Mouse (Mus musculus) forelimb bud, embryonic 11.5 days (tissue): ENCODE data around the gene Helz.
A peak's percentile ranks its signal among the peaks of the same experiment; 100 is the strongest.
"Not testable (repeated sequence)": the region's sequence is repeated elsewhere in the genome, so short reads cannot be mapped to it uniquely, and the experiment has no call there.

Experiments
- DNase-seq: peaks from one replicate; pipeline ENCODE4 v3.0.0-alpha.2; 2012; ENCODE audit warnings: low read depth, low spot score

Helz gene

GRCm38 (mm10) chr11:107548204-107548975, 660 bp downstream of the Helz start:
- no peak for DNase-seq

DNA sequence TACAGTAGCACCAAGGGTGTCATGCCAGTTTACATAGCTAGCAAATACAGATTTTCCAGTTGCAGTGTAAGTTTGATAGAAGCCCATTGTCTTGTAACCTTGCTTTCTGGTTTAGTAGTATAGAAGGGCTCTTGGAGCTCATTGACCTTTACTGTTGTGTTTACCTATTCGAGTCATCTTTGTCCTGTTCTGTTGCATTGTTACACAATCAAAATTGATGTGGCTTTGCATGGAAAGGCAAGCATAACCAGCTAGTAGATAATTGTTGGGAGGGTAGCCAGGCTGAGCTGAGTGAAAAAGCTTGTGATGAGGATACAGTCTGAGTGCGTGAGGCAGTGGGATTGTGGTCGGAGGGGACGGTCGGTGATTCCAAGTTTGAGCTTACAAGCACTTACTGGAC, 12.1 kb downstream of the Helz start:
- no peak for DNase-seq

DNA sequence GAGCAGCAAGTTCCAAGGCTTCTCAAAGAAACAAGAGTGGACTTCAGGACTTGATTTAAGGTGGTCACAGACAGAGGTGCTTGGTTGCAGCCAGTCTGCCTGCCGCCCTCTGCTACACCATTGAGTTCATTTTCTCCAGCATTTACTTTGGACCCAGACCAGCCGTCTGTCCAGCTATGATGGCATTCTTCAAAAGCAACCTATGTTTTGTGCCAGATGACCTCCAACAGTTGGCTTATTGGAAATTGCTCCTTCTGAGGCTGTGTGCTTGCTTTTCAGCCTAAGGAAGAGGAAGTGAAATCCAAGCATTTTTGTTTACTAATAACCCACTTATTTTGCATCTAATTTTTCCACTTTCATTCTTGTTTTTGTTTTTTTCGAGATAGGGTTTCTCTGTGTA, 19.7 kb downstream of the Helz start:
- DNase-seq, result no peak

DNA sequence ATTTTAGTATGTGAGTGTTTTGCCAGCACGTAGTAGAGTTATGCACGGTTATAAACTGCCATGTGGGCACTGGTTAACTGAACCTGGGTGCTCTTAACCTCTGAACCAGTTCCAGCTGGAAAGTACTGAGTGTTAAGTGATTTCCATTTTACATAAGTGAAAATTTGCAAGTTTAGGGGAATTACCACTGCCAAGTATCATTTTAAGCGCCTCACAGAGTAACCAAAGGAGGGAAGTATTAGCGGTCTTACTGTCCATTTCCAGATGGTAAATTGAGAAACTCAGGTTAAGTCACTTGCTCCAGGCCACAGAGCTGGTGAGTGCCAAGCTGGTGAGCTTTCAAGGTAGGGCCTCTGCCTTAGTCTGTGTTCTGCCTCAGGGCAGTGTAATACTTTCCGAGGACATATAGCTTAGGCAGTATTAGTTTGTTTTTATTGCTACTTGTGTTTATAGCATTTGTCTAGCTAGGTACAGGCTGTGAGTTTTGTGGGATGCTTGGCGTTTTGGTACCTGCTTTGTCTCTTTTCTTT, 20.8 kb downstream of the Helz start:
- no peak for DNase-seq

DNA sequence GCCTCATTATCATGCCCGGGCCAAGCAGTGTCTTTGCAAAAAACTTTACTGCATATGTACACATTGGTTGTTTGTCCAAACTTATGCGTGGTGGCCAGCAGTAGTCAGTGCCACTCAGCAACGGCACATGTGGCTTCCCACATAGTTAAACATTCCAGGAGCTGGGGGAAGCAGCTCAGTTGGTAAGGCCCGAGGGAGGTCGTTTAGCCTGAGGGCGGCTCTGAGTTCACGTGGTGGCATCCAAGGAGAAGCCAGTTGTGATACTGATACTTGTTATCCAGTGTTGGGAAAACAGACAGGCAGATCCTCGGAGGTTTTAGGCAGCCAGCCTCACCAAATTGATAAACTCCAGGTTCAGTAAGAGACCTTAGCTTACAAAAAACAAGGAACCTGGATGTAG, 23.2 kb downstream of the Helz start:
- not testable (repeated sequence) for DNase-seq

DNA sequence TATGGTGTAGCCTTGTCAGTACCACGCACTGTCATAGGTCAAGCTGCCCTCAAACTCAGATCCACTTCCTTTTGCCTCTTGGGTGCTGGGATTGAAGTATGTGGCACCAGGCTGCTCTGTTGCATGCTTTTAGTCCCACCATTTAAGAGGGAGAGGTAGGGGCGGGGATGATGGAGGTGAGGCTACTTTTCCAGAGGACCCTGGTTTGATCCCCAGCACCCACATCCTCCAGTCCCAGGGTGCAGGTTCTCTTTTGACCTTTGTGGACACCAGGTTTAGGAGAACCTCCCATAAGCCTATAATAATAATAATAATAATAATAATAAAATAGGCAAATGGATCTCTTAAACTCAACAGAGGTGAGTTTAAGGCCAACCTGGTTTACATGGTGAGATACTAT, 23.6 kb downstream of the Helz start:
- DNase-seq, result no peak

- no peak for DNase-seq
Observed at GRCm38 (mm10) chr11:107572551-107572950, 24.8 kb downstream of the Helz start.

DNA sequence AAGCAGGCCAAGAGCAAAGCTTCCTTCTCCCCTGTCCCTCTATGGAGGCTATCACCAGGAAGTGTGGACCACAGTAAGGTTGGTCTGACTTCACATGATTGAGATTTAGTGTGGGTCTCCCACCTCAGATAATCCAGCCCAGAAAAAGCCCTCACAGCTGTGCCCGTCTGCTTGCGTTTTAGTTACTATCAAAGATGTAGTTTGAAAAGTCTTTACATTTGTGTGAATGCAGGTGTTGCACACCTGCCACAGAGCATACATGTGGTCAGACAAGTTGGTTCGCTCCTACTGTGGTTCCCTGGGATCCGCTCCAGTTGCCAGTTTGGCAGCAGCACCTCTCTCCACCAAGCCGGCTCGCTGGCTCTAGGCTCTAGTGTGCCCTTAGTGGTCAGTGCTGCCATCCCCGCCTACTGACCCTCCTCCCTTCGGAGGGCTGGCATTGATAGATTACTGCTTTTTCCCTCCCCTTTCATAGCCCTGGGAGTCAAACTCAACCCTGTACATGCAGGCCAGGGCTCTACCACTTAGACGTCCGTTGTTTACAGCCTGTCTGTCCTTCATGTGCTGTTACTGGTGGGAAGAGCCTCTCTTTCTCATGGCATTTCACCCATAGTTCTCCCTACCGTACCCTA, 25.4 kb downstream of the Helz start:
- no peak for DNase-seq

DNA sequence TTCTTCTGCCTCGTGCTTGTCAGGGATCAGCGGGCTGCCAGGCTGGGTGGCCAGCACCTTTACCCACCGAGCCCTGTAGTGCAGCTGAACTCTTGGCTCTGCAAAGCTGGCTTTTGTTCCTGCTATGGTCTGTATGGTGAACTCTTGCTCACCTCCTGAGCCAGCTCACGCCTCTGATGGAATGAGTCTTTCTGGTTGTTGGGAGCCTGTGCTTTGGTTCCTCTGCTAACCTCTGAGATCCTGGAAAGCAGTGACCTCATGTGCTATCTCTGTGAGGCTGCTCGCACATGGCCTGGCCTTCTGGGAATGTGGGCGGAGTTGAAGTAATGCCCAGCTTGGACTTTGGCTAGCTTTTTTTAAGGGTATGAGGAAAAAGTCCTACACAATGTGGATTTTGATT, 26.1 kb downstream of the Helz start:
- no peak for DNase-seq

- no peak for DNase-seq
Observed at GRCm38 (mm10) chr11:107574811-107575705, 27.3 kb downstream of the Helz start.

DNA sequence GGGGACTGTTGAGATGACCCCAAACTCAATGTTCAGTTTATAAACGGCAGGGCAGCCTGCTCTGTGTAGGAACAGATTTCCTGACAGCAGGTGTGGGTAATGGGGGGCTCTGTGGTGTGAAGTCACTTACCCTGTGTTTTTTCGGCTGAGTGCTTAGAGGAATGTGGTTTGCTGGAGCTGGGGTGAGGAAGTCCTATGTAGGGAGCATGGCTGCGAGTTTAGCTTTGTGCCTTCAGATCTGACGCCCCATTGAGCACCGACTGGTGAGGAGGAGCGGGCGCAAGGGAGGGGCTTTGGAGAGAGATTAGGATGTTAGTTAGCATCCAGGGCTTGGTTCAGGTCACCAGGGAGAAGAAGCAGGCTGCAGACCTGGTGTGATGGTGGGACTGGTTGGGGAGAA, 28.5 kb downstream of the Helz start:
- DNase-seq, result no peak

- DNase-seq, result no peak
Observed at GRCm38 (mm10) chr11:107577400-107577799, 29.7 kb downstream of the Helz start.

- DNase-seq, result no peak
Observed at GRCm38 (mm10) chr11:107578226-107578625, 30.5 kb downstream of the Helz start.

- no peak for DNase-seq
Observed at GRCm38 (mm10) chr11:107580786-107581185, 33.1 kb downstream of the Helz start.

DNA sequence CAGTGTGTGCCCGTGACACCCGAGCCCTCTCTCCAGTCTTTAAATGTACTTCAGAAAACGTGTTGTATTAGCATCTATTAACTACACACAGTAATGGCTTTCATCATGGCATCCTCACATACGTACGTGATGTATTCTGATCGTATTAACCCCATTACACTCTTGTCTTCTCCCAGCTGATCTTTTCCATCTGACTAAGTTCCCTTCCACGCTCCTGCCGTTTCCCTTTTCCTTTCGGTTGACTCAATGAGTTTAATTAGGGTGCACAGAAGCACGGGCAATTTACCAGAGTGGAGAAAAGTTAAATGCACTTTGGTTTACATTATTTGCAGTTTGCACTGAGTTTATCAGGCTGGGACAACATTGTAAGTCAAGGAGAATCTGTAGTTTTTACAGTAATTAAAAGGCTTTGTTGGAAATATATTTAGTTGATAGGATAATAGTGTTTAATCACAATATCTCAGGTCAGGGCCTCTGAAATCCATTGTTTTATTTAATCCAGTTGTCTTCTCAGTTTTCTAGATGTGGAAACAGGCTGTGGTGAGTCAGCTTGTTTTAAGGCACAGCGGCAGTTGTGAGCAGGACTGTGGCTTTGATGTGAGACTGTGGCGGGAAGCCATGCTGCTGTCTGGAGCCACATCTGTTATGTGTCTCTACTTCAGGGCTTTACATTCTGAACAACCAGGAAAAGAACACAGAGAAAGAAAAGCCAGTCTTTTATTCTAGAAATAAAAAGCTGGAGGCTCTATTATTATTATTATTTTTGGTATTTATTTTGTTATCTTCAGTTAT, 37.1 kb downstream of the Helz start:
- DNase-seq, result peak; percentile 9

DNA sequence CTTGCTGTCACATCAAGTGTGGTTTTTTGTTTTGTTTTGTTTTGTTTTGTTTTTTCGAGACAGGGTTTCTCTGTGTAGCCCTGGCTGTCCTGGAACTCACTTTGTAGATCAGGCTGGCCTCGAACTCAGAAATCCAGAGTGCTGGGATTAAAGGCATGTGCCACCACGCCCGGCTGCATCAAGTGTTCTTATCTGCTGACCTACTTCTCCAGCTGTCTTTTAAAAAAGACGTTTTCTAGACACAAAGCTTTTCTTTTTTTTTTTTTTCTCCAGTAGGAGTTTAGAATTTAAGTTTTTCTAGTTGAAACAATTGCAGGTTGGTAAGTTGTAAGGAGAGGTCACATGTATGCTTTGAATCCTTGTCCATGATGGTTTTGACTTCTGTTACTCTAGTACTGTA, 38.4 kb downstream of the Helz start:
- not testable (repeated sequence) for DNase-seq

- DNase-seq, result no peak
Observed at GRCm38 (mm10) chr11:107587141-107587540, 39.4 kb downstream of the Helz start.

- no peak for DNase-seq
Observed at GRCm38 (mm10) chr11:107592575-107592974, 44.8 kb downstream of the Helz start.

- DNase-seq, result no peak
Observed at GRCm38 (mm10) chr11:107597381-107597780, 49.7 kb downstream of the Helz start.

GRCm38 (mm10) chr11:107605694-107606093, 58.0 kb downstream of the Helz start:
- DNase-seq, result no peak

DNA sequence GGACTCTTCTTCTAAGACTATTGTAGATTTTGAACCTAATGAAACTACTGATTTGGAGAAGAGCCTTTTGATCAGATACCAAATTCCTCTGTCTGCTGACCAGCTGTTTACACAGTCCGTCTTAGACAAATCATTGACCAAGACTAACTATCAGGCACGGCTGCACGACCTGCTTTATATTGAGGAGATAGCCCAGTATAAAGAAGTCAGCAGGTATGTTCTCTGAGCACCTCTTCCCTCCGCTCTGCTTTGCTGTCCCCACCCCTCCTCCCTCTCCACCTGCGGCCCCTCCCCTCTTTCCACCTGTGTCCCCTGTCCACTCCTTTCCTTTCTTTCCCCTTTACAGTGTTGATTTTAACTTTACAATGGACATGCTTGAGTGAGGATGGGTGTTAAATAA, 66.2 kb downstream of the Helz start:
- DNase-seq, result no peak
